Mouse (Mus musculus): ENCODE data around the gene Schip1.

DNA sequence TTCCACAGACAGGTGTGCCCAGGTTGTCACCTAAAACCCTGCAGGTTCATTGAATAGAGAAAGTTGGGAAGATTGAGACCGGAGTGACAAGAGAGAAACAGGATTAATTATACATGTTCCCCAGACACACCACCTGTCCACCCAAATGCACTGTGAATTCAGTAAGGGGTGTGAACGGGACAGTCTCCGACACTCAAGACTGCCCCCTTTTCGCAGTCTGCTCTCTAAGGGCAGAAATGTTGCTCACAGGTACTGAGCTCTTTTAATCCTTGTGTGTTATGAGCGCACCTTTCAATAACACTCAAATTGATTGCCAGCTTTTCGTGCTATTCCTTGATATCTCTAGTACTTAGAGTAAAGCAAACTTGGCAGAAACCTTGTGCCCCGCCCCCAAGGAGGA lies 288.4 kb downstream of the Schip1 start:
- TF ChIP-seq CTCF (IDR thresholded peaks at IDR 0.05; ENCODE audit: low read depth), result no peak
- TF ChIP-seq EP300 (IDR thresholded peaks at IDR 0.05; ENCODE audit: low read depth), result no peak
